Mouse (Mus musculus): ENCODE measurements around the gene Acot4.
A peak's percentile ranks its signal among the peaks of the same experiment; 100 is the strongest.
"Not testable (repeated sequence)": the region's sequence is repeated elsewhere in the genome, so short reads cannot be mapped to it uniquely, and the experiment has no call there.

Gene Acot4

DNA sequence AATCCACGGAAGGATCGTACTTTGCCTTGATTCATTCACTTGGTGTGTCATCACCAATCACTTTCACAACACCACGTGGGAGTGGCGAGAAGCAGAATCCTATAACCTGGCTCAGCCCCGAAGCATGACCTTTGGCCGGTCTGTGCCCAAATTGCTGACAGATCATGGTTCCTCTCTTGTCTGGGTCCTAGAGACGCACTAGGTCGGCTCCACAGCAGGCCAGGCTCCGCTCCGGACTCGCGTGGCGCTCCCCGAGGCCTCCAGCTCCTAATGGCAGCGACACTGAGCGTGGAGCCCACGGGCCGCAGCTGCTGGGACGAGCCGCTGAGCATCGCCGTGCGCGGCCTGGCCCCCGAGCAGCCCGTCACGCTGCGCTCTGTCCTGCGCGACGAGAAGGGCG lies at the start of gene Acot4:
Acot4 (plus strand) TSS at position 139 of the 400 bp plus-strand sequence.
- peak; percentile 2 for DNase-seq (ENCODE audit: low spot score)

DNA sequence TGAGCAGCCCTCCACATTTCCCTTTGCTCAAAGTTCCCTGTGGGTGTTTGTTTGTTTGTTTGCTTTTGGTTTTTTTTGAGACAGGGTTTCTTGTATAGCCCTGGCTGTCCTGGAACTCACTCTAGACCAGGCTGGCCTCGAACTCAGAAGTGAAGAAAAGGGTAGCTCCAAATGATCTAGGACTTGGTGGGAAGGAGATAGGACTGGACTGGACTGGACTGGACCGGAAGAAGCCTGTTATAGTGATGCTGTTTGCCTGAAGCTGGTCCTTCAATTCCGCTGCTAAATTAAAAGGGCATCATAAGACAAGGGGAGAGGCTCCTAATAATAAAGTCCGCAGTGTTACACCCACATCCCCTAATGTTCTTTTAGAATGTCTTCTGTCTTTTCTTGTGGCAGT lies 49.7 kb upstream of the Acot4 start:
- DNase-seq (ENCODE audit: low spot score), result no peak

DNA sequence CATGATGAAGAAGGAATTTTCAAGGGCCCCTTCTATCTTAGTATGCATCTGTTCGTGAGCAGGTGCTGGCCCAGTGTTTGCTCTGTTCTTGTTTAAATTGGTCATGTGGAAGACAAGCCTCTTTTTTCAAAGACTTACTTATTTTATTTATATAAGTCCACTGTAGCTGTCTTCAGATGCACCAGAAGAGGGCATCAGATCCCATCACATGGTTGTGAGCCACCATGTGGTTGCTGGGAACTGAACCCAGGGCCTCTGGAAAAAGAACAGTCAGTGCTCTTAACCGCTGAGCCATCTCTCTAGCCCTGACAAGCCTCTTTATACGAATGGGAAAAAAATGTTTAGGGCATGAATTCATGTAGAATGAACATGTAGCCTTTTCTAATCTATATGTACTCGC lies 48.8 kb upstream of the Acot4 start:
- no peak for DNase-seq (ENCODE audit: low spot score)

DNA sequence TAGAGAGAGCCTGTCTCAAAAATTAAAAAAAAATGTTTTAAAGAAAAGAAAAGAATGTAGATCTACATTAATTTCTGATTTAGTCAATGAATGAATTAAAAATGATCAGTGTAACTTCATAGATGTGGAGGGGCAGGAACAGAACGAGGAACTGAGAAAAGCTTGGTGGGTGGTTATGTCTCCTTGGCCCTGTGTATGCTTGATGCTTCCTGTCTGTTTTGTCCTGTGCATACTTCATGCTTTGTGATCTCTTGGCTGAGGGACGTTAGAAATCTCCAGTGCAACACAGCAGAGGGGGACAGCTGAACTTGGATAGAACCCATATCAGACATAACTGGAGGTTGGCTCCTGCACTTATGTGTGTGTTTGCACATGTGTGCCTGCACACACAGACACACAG lies 41.0 kb upstream of the Acot4 start:
- no peak for DNase-seq (ENCODE audit: low spot score)

DNA sequence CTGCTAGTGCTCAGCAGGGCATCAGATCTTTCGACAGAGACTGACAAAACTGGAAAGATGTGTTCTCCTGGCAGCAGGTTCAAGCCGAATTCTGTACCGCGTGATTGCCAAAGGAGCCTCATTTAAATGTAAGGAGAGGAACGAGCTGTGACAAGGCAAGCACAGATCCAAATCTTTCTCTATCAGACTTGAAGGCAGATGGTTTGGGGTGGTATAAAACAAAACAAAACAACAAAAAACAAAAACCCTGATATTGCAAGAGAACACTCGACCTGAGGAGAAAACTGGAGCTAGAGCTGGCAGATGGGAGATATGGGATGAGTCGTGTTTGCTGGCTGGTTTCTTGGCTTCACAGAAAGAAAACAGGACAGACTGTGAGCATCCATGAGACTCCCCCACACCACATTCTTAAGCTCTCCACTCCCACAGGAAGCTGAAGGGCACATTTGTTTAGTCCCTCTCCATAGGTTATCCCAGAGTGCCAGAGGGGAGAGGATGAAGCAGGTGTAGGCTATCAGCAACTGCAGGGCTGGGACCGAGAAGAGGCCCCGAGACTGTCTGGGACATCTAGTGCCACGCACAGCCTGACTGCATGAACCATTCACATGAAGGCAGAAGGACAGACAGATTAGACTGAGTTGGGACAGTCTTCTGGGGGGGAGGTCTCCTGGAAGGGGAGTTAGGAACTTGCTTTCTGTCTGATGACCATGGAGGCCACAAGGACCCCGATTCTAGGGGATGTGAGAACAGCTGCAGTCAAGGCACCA lies 39.7 kb upstream of the Acot4 start:
- DNase-seq (ENCODE audit: low spot score), result no peak

DNA sequence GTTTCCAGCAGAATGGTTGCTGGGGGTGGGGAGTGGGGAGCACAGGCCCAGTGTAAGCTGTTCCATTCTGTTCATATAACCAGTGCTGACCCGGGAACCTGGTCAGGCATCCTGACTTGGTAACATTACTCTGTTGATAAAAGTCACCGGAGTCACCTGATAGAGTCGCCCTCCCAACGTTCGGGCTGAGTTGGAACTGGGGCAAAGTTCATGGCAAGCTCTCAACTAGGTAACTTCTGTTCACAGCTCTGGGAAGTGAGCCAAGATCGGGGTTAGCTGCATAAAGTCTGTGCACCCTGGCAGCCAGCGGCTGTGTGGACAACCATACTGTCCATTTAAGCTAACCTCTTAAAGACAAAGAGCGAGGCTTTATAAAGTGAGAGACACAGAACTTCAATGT lies 38.9 kb upstream of the Acot4 start:
- DNase-seq (ENCODE audit: low spot score), result not testable (repeated sequence)

DNA sequence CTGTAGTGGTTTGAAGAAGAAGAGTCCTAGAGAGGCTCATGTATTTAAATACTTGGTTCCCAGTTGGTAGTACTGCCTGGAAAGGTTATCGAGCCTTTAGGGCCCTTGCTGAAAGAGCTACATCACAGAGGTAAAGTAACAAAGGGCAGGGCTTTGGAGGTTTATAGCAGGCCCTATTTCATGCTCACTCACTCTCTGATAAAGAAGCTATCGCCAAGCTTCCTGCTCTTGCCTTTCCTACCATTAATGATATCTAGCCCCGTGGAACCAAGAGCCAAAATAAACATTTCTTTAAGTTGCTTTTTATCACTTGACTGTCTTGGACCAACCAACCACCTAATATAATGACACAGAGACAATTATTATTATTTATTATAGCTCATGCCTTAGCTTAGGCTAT lies 37.8 kb upstream of the Acot4 start:
- no peak for DNase-seq (ENCODE audit: low spot score)

DNA sequence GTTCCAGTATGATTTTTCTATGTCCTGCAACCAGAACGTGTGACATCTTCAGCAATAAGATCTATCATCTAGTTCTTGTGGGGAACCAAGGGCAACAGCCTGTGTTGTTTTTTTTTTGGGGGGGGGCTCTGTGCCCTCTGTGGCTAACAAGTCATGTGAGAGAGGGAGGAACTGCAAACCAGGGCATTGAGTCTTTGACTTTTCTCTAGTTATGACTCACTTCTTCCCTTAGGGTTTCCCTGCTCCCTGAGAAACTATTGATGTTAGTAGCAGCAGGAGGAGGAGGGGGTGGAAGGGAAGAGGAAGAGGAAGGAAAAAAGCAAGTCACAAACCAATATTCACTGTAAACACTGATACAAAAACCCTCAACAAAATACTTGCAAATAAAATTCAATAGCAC lies 34.3 kb upstream of the Acot4 start:
- no peak for DNase-seq (ENCODE audit: low spot score)

DNA sequence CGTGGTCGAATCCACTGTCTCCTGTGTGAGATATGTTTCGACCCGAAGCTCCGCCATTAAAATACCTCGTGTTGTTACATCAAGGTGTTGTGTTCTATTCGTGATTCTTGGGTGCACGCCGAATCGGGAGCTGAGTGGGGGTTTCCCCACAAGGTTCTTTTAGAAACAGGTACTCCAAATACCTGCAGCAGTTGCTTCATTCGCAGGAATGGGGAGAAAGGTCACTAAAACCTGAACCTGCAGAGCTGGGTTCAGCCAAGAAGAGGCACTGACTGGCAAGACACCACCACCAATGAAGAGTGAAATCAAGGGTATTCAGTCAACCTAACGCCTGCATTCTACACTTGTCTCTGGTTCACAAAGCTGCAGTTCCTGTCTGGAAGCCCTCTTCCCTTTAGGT lies 29.9 kb upstream of the Acot4 start:
- DNase-seq (ENCODE audit: low spot score), result no peak

DNA sequence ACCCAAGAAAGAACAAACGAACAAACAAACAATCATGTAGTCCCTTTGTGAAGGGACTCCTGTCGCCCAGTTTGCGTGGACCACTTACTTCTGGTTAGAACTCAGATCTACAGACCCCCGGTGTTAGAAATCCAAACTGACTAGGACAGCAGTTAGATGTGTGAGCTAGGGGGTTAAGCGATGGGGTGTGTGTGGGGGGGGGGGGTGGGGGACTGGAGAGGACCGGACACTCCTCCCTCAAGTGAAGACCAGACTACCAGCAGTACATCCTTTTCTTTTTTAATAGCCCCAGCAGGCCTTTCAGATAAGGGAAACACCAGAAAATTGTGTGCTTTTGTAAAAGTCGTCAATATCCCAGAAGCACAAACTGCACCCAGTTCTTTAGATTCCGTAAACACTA lies 29.4 kb upstream of the Acot4 start:
- DNase-seq (ENCODE audit: low spot score), result no peak

DNA sequence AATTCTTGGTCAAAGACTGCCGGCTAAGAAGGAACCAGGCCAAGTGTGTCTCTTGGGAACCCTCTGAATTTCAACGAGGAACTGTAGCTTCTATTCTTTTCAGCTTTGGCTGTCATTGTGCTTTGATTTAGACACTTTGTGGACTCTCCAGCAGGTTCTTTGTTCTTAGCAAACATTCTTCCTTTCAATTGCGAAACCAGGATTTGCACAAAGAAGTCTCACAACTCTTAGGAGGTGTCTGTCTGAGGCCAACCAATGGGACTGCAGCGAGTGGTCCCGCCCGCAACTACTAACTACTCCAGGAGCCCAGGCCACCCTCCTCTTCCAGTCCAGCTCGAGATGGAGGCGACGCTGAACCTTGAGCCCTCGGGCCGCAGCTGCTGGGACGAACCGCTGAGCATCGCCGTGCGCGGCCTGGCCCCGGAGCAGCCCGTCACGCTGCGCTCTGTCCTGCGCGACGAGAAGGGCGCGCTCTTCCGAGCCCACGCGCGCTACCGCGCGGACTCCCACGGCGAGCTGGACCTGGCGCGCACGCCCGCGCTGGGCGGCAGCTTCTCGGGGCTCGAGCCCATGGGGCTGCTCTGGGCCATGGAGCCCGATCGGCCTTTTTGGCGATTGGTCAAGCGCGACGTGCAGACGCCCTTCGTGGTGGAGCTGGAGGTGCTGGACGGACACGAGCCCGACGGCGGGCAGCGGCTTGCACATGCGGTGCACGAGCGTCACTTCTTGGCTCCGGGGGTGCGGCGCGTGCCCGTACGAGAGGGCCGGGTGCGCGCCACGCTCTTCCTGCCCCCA lies 28.8 kb upstream of the Acot4 start, which contains the start of gene Acot1:
Acot1 (plus strand) TSS at position 320 of the 795 bp plus-strand sequence.
- not testable (repeated sequence) for DNase-seq (ENCODE audit: low spot score)

DNA sequence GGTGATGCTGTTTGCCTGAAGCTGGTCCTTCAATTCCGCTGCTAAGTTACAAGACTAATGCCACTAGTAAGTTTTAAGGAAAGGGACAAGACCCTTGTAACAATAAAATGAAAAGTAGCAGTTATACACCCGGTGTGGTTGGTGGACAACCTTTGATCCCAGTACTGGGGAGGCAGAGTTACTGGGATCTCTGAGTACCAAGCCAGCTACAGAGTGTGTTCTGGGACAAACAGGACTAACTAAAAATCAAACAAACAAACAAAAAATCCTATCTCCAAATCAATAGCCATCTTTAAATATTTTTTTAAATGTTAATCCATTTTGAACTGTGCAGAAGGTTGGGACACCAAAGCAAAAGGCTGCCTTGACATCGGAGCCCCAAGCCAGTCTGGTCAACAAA lies 28.0 kb upstream of the Acot4 start:
- no peak for DNase-seq (ENCODE audit: low spot score)

DNA sequence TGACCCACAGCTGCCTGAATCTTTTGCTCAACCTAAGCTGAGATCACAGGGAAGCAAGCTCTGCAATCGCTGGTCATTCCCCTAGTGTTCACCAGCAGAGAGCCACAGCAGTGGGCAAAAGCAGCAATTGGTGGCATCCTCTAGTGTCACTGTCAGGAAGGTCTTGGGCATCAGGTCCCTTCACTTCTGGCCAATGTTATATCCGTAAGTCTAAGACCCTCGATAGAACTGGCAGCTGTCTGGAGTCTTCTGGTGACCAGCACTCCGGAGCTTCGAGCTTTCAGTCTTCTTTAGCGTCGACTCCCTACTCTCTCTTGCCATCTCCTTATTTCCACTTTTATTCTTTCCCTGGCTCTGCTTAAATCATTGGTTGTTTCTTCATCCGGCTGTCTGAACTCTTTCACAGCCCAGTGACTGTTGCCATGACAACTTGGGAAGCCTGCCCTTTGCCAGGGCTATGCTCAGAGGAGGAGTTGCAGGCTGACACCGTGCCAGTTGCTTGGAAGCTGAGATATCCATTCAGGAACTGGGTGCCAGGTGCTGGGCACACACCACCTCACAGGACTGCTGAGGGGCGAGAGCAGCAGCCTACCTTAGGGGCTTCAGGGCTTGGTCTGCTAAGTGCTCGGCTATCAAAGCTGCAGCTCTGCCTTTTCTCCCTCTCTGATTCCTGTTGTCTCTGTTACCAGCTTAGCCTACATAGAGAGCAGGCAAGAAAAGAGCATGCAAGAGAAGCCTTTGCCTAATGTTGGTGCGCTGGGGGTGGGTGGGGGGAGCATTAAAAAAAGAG lies 26.7 kb upstream of the Acot4 start:
- no peak for DNase-seq (ENCODE audit: low spot score)

DNA sequence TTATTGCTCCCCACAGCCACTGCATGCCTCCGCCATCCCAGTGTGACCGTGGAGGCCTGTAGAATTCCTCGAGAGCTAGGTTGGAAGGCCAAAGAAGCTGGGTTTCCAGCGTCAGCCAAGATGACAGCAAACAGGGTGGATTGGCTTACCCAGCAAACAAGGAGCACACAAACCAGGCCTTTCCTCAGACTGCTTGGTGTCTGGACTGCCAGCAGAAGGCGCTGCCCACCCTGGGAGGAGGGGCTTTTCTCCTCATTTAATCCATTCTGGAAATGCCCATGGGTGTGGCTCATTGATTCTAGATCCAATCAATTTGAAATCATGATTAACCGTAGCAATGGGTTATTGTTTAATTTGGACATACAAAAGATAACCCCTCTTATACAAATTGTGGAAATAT lies 25.0 kb upstream of the Acot4 start:
- DNase-seq (ENCODE audit: low spot score), result no peak

DNA sequence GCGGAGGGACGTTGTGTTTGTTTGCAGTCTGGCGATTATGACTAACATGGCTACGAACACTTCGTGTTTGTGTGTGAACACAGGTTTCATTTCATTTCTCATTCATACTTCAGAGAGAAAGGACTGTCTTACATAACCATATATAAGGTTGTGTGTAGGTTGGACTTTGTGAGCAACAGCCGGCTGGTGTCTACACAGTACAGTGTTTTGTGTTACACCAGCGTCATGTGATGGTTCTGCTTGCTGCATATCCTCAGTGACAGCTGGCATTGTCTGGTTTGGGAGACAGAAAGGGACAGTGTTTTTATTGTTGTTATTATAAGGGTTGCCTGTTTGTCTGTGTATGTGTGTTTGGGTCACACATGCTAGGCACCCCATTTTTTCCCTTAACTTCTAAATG lies 24.5 kb upstream of the Acot4 start:
- no peak for DNase-seq (ENCODE audit: low spot score)

DNA sequence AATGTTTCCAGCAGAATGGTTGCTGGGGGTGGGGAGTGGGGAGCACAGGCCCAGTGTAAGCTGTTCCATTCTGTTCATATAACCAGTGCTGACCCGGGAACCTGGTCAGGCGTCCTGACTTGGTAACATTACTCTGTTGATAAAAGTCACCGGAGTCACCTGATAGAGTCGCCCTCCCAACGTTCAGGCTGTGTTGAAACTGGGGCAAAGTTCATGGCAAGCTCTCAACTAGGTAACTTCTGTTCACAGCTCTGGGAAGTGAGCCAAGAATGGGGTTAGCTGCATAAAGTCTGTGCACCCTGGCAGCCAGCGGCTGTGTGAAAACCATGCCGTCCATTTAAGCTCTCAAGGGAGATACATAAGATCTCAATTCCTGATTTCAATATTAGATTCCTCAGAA lies 17.7 kb upstream of the Acot4 start:
- not testable (repeated sequence) for DNase-seq (ENCODE audit: low spot score)

DNA sequence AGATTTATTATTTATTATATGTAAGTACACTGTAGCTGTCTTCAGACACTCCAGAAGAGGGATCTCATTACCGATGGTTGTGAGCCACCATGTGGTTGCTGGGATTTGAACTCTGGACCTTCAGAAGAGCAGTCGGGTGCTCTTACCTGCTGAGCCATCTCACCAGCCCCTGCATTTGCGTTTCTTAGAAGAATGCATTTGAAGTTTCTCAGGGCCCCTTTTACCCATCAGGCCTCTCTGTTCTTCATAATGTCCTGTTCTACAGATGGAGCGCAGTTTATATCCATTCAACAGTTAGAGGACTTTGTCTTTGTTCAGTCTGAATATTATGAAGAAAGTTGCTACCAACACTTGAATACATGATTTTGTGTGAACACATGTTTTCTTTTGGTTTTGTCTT lies 15.9 kb upstream of the Acot4 start:
- DNase-seq (ENCODE audit: low spot score), result not testable (repeated sequence)

DNA sequence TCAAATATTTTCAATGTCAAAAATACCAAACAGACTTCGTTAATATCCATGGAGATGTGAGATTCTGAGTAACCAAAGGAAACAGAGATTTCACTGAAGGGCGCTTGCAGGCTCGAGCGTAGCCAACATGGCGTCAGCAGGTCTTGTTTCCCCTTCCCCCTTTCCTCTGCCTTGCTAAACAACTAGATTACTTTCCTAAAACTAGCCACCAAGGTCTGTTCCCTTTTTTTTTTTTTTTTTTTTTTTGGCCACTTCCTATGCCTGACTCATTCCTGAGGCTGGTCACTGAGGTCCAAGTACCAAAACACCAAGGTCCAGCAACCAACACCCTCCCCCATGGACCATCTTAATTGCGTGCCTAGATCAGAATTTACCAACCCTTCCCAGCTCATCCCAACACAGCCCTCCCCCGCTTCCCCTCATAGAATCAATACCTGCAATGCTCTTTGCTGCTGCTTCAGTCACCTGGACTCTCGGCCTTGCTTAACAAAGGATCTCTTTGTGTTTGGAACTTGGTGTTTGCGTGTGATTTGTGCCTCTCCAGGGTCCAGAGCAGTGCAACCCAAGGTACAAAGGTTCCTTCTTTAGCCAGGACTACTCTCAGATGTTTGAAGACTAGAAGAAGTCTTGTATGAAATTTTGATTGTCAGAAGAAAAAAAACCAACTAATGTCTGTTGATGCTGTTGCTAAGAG lies 15.0 kb upstream of the Acot4 start:
- DNase-seq (ENCODE audit: low spot score), result no peak

DNA sequence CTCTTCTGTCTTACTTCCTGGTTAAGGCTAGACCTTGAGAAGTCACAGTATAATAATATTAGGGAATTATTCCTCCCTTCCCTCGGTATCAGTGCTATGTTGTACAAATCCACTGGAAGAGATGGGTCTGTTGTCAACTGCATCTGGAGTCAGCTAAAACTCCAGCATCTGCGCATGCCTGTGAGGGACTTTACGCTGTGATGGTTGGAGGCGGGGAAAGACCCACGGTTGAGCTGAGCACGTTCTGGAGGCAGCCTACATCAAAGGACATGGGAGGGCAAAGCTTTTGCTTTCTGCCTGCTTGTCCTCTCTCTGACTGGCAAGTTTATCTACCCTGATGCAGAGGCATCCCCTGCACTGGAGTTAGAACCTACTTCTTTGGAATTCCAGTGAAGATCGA lies 12.3 kb upstream of the Acot4 start:
- no peak for DNase-seq (ENCODE audit: low spot score)

DNA sequence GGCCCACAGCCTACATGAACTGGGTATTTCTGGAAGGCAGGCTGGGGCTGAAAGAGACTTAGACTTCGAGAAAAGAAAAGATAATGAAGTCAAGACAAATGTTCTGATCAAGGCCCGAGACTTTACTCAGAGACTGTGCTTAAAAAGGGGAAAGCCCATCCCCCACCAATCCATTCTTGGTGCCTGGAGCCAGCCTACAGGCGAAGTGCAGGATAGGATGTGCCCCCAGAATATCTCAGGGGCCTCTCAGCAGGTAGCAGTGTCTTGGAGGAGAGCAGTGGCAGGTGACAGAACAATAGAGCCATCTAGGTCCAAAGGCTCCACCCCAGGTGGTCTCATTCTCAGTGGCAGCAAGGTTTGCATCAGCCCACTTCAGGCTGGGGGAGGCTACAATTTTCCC lies 9.9 kb upstream of the Acot4 start:
- DNase-seq (ENCODE audit: low spot score), result not testable (repeated sequence)

DNA sequence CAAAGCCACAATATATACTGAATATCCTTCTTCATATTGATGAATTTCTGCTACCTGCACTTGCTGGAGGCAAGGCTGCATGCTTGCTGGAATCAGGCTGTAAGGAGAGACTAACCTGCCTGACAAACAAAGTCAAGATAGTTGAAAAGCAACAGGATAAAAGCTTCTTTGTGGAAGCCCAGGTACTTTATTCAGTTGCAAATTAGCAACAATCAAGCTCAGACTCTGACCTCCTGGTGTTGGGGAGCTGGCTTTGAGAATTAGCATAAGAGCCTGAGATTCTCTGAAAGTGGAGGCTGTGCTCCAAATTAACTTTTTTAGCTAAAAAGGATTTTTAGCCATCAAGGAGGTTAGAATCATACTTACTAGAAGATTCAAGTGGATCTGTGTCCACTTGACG lies 9.1 kb upstream of the Acot4 start:
- DNase-seq (ENCODE audit: low spot score), result not testable (repeated sequence)
